Mouse (Mus musculus): Measurements from ENCODE around the gene Ubtf. TPM values are rescaled to one million over a fixed set of nuclear protein-coding genes. Genes with fewer than 3 reads are reported as not detected.

Gene Ubtf
- polyA plus RNA-seq, 1 experiment from 2014 or later = 51.0 TPM

DNA sequence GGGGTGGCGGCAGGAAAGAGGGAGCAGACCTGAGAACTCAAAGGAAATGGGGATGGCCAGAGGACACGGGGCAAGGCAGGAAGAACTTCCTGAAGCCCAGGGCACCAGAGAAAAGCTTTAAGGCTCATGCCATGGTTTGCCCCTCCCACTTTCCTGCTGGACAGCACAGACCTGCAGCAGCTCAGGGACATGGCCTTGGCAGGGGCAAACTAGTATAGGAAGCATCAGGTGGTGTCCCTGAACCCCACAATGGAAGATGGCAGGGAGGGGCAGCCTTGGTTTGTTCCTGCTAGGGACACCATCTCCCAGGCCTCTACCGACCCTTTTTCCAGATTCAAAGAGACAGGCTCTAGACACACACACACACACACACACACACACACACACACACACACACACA lies 14.2 kb downstream of the Ubtf start:
- Histone ChIP-seq H3K4me3 (no peak overlapping the region), H3K36me3 (peaks cover 26% of the 10 kb centered on the region), H3K27ac (no peak overlapping the region), H3K9me3 (replicated peaks) (no peaks in the 10 kb centered on the region), H3K4me2 (no peak overlapping the region), H3K4me1 (replicated peaks) (peaks cover 17% of the 10 kb centered on the region), H3K27me3 (no peaks in the 10 kb centered on the region), H3K9ac (no peak overlapping the region)
- no peak for ATAC-seq (replicated peaks; ENCODE audit: insufficient number of reproducible peaks, insufficient read depth, low FRiP score, low read depth)
- 53% methylated on average over 2 of the region's 3 CpGs for WGBS

GRCm38 (mm10) chr11:102304141-102304540 lies 15.4 kb downstream of the Ubtf start:
- no peak for ATAC-seq (replicated peaks; ENCODE audit: insufficient number of reproducible peaks, insufficient read depth, low FRiP score, low read depth)
- Histone ChIP-seq H3K9ac (no peak overlapping the region), H3K4me3 (no peak overlapping the region), H3K4me2 (no peak overlapping the region), H3K27ac (no peak overlapping the region), H3K36me3 (peaks cover 23% of the 10 kb centered on the region), H3K4me1 (replicated peaks) (peaks cover 5% of the 10 kb centered on the region), H3K27me3 (no peaks in the 10 kb centered on the region), H3K9me3 (replicated peaks) (no peaks in the 10 kb centered on the region)
- WGBS = 34% methylated on average over 2 of the region's 2 CpGs

DNA sequence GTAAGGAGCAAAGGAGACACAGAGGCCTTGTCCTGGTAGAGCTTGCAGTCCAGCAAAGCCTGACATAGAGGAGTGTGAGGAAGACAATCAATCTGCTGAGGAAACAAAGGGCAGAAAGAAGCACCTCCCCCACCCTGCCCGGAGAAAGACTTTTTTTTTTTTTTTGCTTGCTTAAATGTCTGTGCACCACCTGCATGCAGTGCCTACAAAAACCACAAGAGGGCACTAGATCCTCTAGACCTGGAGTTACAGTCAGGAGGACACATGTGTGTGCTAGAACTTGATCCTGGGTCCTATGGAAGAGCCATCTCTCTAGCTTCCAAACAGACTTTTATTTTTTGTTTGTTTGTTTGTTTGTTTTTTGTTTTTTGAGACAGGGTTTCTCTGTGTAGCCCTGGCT lies 19.7 kb downstream of the Ubtf start:
- Histone ChIP-seq H3K4me3 (no peak overlapping the region), H3K4me2 (no peak overlapping the region), H3K27me3 (no peaks in the 10 kb centered on the region), H3K27ac (no peak overlapping the region), H3K4me1 (replicated peaks) (peaks cover 16% of the 10 kb centered on the region), H3K9me3 (replicated peaks) (no peaks in the 10 kb centered on the region), H3K9ac (no peak overlapping the region), H3K36me3 (no peaks in the 10 kb centered on the region)
- 17% methylated on average over 1 of the region's 1 CpGs for WGBS
- ATAC-seq (replicated peaks; ENCODE audit: insufficient number of reproducible peaks, insufficient read depth, low FRiP score, low read depth) = no peak

DNA sequence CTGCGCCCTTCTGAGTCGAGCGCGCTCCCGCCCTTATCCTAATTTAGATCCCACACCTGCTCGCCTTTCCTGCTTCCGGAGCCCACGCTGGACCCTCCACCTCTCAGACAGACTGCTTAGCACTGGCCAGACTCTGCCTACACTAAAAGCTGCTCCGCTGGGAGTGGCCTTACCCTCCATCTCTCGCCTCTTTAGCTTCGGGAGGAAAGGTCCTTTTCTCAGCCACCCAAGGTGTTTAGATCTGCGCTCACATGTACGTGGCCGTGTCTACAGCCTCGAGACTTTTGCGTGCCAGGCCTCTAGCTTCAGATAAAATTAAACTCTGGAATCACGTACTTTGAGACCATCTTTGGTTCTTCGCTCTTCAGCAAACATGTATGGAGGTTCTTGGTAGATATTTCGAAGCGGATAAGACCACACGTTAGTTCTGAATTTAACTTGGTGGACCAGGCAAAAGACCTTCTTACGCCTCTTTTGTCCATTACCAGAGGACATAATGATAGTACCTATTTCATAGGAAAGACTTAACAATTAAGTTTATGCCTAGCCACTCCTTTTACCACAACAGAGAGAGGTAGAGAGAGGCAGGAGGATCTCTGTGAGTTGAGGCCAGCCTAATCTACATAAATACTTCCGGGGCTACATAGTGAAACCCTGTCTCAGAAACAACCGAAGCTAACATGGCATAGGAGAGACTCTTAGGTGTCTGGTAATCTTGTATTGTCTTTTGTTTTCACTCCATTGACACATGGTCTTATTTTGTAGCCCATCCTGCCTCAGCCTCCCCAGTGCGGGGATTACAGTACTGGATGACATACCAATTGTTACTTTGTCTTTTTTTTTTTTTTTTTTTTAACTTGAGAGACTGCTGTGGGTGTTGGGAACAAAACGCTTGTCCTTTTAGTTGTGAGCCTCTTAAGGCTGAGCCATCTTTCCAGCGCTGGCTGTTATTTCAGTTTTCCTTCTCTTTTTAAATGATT lies 21.7 kb downstream of the Ubtf start:
- Histone ChIP-seq H3K9me3 (replicated peaks) (no peaks in the 10 kb centered on the region), H3K4me2 (peak overlapping the region; percentile 82), H3K4me3 (peak overlapping the region; percentile 95), H3K9ac (peak overlapping the region; percentile 67), H3K4me1 (replicated peaks) (peaks cover 27% of the 10 kb centered on the region), H3K27me3 (no peaks in the 10 kb centered on the region), H3K36me3 (peaks cover 12% of the 10 kb centered on the region), H3K27ac (peak overlapping the region; percentile 100)
- 20% methylated on average over 27 of the region's 27 CpGs for WGBS
- 0 out of 2 replicates have a peak, but pooled peaks have one; percentile 1 for ATAC-seq (replicated peaks; ENCODE audit: insufficient number of reproducible peaks, insufficient read depth, low FRiP score, low read depth)

DNA sequence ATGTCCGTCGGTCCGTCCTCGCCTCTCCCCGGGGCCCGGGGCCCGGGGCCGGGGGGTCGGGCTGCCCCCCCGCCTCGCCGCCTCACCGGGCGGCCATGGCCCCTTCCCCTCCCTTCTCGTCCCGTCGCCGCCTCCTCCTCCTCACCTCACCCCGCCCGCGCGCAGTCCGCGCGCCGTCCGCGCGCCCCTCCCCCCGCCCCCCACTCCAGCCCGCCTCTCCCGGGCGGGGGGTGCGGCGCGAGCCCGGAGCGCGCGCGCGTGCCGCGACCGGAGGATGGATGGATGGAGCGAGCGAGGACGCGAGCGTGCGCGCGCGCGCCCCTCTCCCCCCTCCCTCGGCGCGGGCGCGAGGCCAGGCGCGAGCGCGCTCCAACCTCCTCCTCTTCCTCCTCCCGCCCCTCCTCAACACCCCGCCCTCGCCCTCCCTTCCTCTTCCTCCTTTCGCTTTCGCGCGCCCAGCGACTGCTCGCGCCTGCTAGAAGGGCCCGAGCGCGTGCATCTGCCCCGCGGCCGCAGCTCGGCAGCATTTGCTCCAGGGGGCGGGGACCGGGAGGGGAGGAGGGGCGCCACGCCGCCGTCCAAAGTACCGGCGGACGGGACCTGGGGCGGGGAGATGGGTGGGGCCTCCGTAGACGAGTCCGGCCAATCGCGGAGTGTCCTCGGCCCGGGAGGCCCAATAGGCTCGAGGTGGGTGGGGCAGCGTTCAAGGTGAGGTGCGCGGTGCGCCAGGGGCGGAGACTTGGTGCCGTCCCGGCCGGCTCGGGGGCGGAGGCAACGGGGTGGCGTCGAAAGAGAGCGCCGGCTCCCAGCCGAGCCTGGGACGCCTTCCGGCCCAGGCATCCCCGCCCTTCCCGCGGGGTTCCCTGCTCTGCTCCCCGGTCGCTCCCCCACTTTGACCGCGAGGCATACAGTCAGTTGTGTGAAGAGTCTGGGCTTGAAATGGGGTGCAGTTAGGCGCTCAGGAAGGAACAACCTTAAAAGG lies 22.8 kb downstream of the Ubtf start, which contains the start of gene Atxn7l3:
TSS of gene Atxn7l3 (minus strand) at position 141 of the 982 bp plus-strand sequence.
- Histone ChIP-seq H3K27me3 (no peaks in the 10 kb centered on the region), H3K4me2 (peak within 1 kb of the TSS; percentile 86), H3K4me3 (peak within 1 kb of the TSS; percentile 95), H3K9me3 (replicated peaks) (no peaks in the 10 kb centered on the region), H3K4me1 (replicated peaks) (peaks cover 27% of the 10 kb centered on the region), H3K27ac (peak within 1 kb of the TSS; percentile 100), H3K9ac (peak within 1 kb of the TSS; percentile 92), H3K36me3 (peaks cover 23% of the 10 kb centered on the region)
- under 1% methylated on average over 69 of the region's 125 CpGs for WGBS
- peak; percentile 93 for ATAC-seq (replicated peaks; ENCODE audit: insufficient number of reproducible peaks, insufficient read depth, low FRiP score, low read depth)

DNA sequence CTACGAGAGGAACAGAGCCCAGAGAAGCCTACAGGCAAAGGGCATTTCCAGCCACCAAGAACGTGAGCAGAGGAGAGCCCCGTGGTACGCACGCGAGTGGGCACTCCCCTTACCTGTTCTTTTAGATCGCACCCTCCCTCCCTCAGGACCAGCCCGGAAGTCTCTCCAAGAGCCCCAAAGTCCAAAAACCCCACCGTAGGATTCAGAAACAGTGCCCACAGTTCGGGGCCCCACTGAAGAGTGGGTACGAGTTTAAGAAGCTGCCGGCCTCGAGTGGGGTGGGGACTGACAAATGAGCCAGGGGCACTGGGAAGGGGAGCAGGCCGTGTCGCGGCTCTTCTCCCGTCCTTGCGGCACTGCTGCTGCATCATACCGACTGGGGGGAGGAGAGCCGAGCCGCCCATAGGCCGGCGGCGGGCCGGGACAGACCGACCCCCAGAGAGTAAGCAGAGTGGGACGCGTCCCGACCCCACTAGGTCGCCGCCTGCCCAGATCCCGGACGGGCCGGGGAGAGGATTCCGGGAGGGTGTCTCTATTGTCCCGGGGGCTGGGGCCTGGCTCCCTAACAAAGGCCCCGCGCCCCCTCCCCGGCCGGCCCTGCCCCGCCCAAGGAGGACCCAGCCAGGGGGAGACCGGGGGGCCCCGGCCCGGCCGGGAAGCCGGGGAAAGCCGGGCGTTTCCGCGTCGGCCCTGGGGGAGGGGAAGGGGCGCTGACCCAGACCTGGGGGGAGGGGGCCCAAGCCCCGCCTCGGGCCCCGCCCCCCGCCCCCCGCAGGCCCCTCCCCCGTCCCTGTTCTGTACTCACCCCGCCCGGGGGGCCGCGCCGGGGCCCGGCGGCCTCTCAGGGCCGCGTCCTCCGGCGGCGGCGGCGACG lies 23.7 kb downstream of the Ubtf start:
- no peaks in the 10 kb centered on the region for H3K27me3 ChIP-seq
- H3K27ac ChIP-seq = peak overlapping the region; percentile 100

DNA sequence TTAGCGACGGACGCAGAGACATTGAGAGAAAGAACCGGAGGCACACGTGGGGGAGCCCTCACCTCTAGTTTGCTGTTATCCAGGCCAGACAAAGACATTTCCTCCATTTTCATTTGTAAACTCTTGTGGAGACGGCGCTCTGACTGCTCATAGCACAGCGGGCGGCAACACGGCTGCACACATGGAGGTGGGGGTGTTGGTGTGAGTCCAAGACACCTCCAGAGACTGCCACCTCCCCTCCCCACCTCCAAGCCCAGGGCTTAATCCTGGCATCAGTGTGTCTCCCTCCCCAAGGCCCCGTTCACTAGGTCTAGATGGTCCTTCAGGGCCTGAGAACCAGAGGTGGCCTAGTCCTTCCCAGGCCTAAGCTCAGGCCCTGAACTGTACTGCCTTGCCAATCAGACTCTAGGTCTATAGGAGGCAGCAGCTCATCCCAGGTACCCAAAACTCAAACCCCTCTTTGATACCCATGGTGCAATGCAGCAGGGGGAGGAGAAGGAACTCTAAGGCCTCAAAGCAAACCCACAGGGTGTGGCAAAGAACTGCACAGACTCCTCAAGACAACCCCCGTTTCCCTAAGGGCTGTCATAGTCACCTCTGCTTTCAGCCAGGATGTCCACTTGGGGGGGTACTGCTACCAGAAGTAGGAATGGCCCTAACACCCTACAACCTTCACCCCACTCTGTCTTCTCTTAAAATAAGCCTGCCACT lies 24.5 kb downstream of the Ubtf start:
- Histone ChIP-seq H3K27ac (peak overlapping the region; percentile 100), H3K27me3 (no peaks in the 10 kb centered on the region), H3K4me3 (peak overlapping the region; percentile 95), H3K36me3 (peaks cover 40% of the 10 kb centered on the region), H3K4me2 (peak overlapping the region; percentile 86), H3K9ac (peak overlapping the region; percentile 92), H3K4me1 (replicated peaks) (peaks cover 27% of the 10 kb centered on the region), H3K9me3 (replicated peaks) (no peaks in the 10 kb centered on the region)
- no peak for ATAC-seq (replicated peaks; ENCODE audit: insufficient number of reproducible peaks, insufficient read depth, low FRiP score, low read depth)
- 61% methylated on average over 12 of the region's 12 CpGs for WGBS

More for the DNA sequence above, 23.7 kb downstream of the Ubtf start:
- peak overlapping the region; percentile 86 for H3K4me2 ChIP-seq
- peak overlapping the region; percentile 95 for H3K4me3 ChIP-seq
- peaks cover 32% of the 10 kb centered on the region for H3K36me3 ChIP-seq
- under 1% methylated on average over 47 of the region's 73 CpGs for WGBS
- ATAC-seq (replicated peaks; ENCODE audit: insufficient number of reproducible peaks, insufficient read depth, low FRiP score, low read depth) = peak; percentile 47
- H3K9ac ChIP-seq = peak overlapping the region; percentile 92
- peaks cover 27% of the 10 kb centered on the region for H3K4me1 ChIP-seq (replicated peaks)
- H3K9me3 ChIP-seq (replicated peaks) = no peaks in the 10 kb centered on the region

GRCm38 (mm10) chr11:102294416-102294815 lies 25.1 kb downstream of the Ubtf start:
- Histone ChIP-seq H3K9me3 (replicated peaks) (no peaks in the 10 kb centered on the region), H3K27ac (0 out of 2 replicates have a peak overlapping the region, but pooled peaks have one; percentile 100), H3K4me1 (replicated peaks) (peaks cover 27% of the 10 kb centered on the region), H3K4me2 (peak overlapping the region; percentile 86), H3K9ac (no peak overlapping the region), H3K4me3 (peak overlapping the region; percentile 95; the same call in 1 of the 2 replicates), H3K36me3 (peaks cover 41% of the 10 kb centered on the region), H3K27me3 (no peaks in the 10 kb centered on the region)
- ATAC-seq (replicated peaks; ENCODE audit: insufficient number of reproducible peaks, insufficient read depth, low FRiP score, low read depth) = no peak
- 73% methylated on average over 5 of the region's 5 CpGs for WGBS

DNA sequence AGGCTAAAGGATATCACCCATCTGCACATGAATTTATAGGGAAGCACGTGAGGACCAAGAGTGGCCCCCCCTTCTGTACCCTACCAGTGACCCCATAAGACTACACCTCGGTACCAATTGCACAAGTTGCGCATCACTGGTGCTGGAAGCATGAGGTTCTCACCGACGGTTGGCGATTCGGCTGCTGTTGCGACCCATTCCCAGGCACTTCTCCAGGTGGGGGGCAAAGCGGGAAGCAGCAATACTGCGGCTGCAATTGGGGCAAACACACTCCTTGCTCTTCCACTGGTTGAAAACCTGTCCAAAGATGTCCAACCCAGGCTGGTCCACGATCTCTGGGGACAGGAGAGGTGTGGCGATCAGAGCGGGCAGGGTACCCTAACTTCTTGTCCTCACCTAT lies 25.6 kb downstream of the Ubtf start:
- H3K9ac ChIP-seq = no peak overlapping the region
- peaks cover 41% of the 10 kb centered on the region for H3K36me3 ChIP-seq
- H3K9me3 ChIP-seq (replicated peaks) = no peaks in the 10 kb centered on the region
- ATAC-seq (replicated peaks; ENCODE audit: insufficient number of reproducible peaks, insufficient read depth, low FRiP score, low read depth) = no peak
- H3K4me3 ChIP-seq = no peak overlapping the region
- H3K4me1 ChIP-seq (replicated peaks) = peaks cover 27% of the 10 kb centered on the region
- H3K4me2 ChIP-seq = no peak overlapping the region
- no peak overlapping the region for H3K27ac ChIP-seq
- no peaks in the 10 kb centered on the region for H3K27me3 ChIP-seq
- 92% methylated on average over 13 of the region's 13 CpGs for WGBS

DNA sequence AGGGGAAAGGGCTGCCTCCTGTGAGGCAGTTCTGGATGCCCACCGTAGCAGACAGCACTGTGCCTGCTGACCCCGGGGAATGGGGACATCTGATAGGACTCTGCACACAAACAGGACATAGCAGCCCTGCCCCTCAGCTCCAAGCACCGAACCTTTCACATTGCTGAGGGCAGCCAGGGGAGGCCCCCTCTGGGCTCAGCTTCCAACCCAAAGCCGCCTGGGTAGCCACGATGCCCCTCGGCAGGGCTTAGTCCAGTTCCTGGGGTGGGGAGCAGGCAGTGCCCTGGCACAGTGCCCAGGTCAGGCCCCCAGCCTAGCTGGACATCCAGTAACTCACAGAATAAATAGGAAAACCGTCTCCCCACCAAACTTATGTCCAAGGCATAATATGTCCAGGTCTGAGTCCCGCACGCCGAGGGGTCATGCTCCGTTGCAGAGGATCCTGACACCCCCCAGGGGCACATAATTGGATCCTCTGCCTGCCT lies 28.4 kb downstream of the Ubtf start:
- peaks cover 54% of the 10 kb centered on the region for H3K36me3 ChIP-seq
- ATAC-seq (replicated peaks; ENCODE audit: insufficient number of reproducible peaks, insufficient read depth, low FRiP score, low read depth) = no peak
- H3K4me3 ChIP-seq = no peak overlapping the region
- no peaks in the 10 kb centered on the region for H3K27me3 ChIP-seq
- no peaks in the 10 kb centered on the region for H3K9me3 ChIP-seq (replicated peaks)
- 80% methylated on average over 11 of the region's 11 CpGs for WGBS
- H3K9ac ChIP-seq = no peak overlapping the region
- H3K4me1 ChIP-seq (replicated peaks) = peaks cover 28% of the 10 kb centered on the region
- H3K27ac ChIP-seq = no peak overlapping the region
- no peak overlapping the region for H3K4me2 ChIP-seq
